ENCODE assay signal across 9 mouse cellular contexts in genomic region chr5:148942305-148942704, GRCm38 (mm10). TPM values are rescaled to one million over a fixed set of nuclear protein-coding genes. Genes with fewer than 3 reads are reported as not detected.
DNase-seq lines count a peak whose midpoint lies in the region; ATAC-seq and TF ChIP-seq lines count a peak whose summit lies in the region.
"Had no signal": no experiment of that assay in that cellular context is flagged by ENCODE, and none has a peak within 500 bp of the region (broad histone marks: within the 10 kb centered on the region; RNA-seq: fewer than 3 reads in every experiment).

No protein-coding gene starts in this region.

- H3K9ac ChIP-seq in kidney, postnatal 0 days (ENCODE audit: low read depth, low read length): no peak overlapping the region
- no peak overlapping the region for H3K9ac ChIP-seq in CH12.LX (ENCODE audit: insufficient read depth, low read depth)
- no peak overlapping the region for H3K9ac ChIP-seq in hindbrain, embryonic 14.5 days
- H3K9ac ChIP-seq: embryonic facial prominence, embryonic 15.5 days had no signal

- no peak for TF ChIP-seq EP300 in CH12.LX (IDR thresholded peaks at IDR 0.05; ENCODE audit: low read length)

- H3K27me3 ChIP-seq in kidney, postnatal 0 days (ENCODE audit: insufficient read depth, low read length): no peaks in the 10 kb centered on the region
- H3K27me3 ChIP-seq in CH12.LX (replicated peaks): no peaks in the 10 kb centered on the region
- no peaks in the 10 kb centered on the region for H3K27me3 ChIP-seq in hindbrain, embryonic 14.5 days (ENCODE audit: control insufficient read depth, insufficient read depth, low read length)
- H3K27me3 ChIP-seq: embryonic facial prominence, embryonic 15.5 days had no signal

- no peak overlapping the region for H3K4me2 ChIP-seq in kidney, postnatal 0 days (ENCODE audit: low read length)
- no peak overlapping the region for H3K4me2 ChIP-seq in CH12.LX (ENCODE audit: insufficient read depth, low read depth, poor library complexity, severe bottlenecking)
- H3K4me2 ChIP-seq in hindbrain, embryonic 14.5 days (replicated peaks): no peak overlapping the region
- H3K4me2 ChIP-seq: embryonic facial prominence, embryonic 15.5 days had no signal

- no peak for TF ChIP-seq POLR2A in CH12.LX (IDR thresholded peaks at IDR 0.05; ENCODE audit: low read depth, low read length)

- H3K4me3 ChIP-seq in kidney, postnatal 0 days (replicated peaks; ENCODE audit: low read depth, low read length): no peak overlapping the region
- H3K4me3 ChIP-seq in CH12.LX (replicated peaks in 1 of 3; ENCODE audit: low read depth in 2 of 3, low read length in 2 of 3, poor library complexity in 1 of 3): no peak overlapping the region
- H3K4me3 ChIP-seq in hindbrain, embryonic 14.5 days (replicated peaks; ENCODE audit: low read length): no peak overlapping the region
- H3K4me3 ChIP-seq: embryonic facial prominence, embryonic 15.5 days had no signal

- peak; percentile 52; the same call in 1 of the 2 replicates for TF ChIP-seq CTCF in kidney, postnatal 0 days (IDR thresholded peaks at IDR 0.05; ENCODE audit: low read depth)
- peak; percentile 35 to 42; a peak in 2 of 4 replicates for TF ChIP-seq CTCF in CH12.LX (conservative IDR thresholded peaks at IDR 0.05 in 1 of 2, IDR thresholded peaks at IDR 0.05 in 1 of 2; ENCODE audit: low read depth in 2 of 2, low read length in 2 of 2)

- no peak for TF ChIP-seq RAD21 in CH12.LX (IDR thresholded peaks at IDR 0.05; ENCODE audit: low read depth, low read length)

- H3K27ac ChIP-seq in kidney, postnatal 0 days: no peak overlapping the region
- no peak overlapping the region for H3K27ac ChIP-seq in CH12.LX (ENCODE audit: insufficient read depth, low read depth)
- no peak overlapping the region for H3K27ac ChIP-seq in hindbrain, embryonic 14.5 days
- H3K27ac ChIP-seq: embryonic facial prominence, embryonic 15.5 days had no signal

- DNase-seq in kidney, postnatal 0 days (ENCODE audit: low spot score): no peak
- no peak for DNase-seq in kidney, adult 11 months
- DNase-seq in A20 (ENCODE audit: low read depth, low spot score): peak; percentile 26
- no peak for DNase-seq in CH12.LX (ENCODE audit: extremely low read depth)
- DNase-seq in induced T-regulatory cell, adult 2 months (ENCODE audit: low read depth): peak; percentile 55
- DNase-seq in hindbrain, embryonic 14.5 days (ENCODE audit: low spot score): no peak

- no peaks in the 10 kb centered on the region for H3K79me2 ChIP-seq in CH12.LX (replicated peaks; ENCODE audit: control insufficient read depth, extremely low read depth, insufficient read depth, poor library complexity, severe bottlenecking)

- no peaks in the 10 kb centered on the region for H3K36me3 ChIP-seq in kidney, postnatal 0 days (ENCODE audit: insufficient read depth, low read length)
- H3K36me3 ChIP-seq in CH12.LX (replicated peaks in 1 of 2; ENCODE audit: control insufficient read depth in 1 of 2, insufficient read depth in 1 of 2, low read length in 1 of 2): no peaks in the 10 kb centered on the region
- no peaks in the 10 kb centered on the region for H3K36me3 ChIP-seq in hindbrain, embryonic 14.5 days (replicated peaks; ENCODE audit: control insufficient read depth, insufficient read depth)
- H3K36me3 ChIP-seq: embryonic facial prominence, embryonic 15.5 days had no signal

- dilution Hi-C loops in CH12.LX (cut with MboI; ENCODE audit: extremely low pct_ligation_motif_present, extremely low pct_unique_long_range_greater_than_20kb, low sequenced_read_pairs): no loop called here

- in situ Hi-C loops in CH12.LX (cut with MboI; ENCODE audit: low pct_ligation_motif_present, low pct_unique_long_range_greater_than_20kb, low sequenced_read_pairs): no loop called here

- ATAC-seq in kidney, postnatal 0 days (replicated peaks; ENCODE audit: low FRiP score, low read depth): no peak
- ATAC-seq in megakaryocyte, adult 5-6 weeks (ENCODE audit: poor library complexity, severe bottlenecking): no peak
- ATAC-seq in hindbrain, embryonic 14.5 days (ENCODE audit: low FRiP score): no peak

- no peaks in the 10 kb centered on the region for H3K9me3 ChIP-seq in kidney, postnatal 0 days (replicated peaks; ENCODE audit: low read length)
- H3K9me3 ChIP-seq in CH12.LX (replicated peaks; ENCODE audit: low read length): peaks cover 11% of the 10 kb centered on the region
- no peaks in the 10 kb centered on the region for H3K9me3 ChIP-seq in hindbrain, embryonic 14.5 days (ENCODE audit: control insufficient read depth, low read length)
- H3K9me3 ChIP-seq: embryonic facial prominence, embryonic 15.5 days had no signal

- H3K4me1 ChIP-seq in kidney, postnatal 0 days (replicated peaks; ENCODE audit: insufficient read depth, low read length): no peaks in the 10 kb centered on the region
- H3K4me1 ChIP-seq in CH12.LX (ENCODE audit: control insufficient read depth in 1 of 2, insufficient read depth in 2 of 2): peaks cover 20 to 84% of the 10 kb centered on the region in 2 experiments; a peak in 3 of 4 replicates
- no peaks in the 10 kb centered on the region; the same call in none of the 2 replicates for H3K4me1 ChIP-seq in hindbrain, embryonic 14.5 days (replicated peaks; ENCODE audit: control insufficient read depth, insufficient read depth, low read length)

- WGBS in kidney, postnatal 0 days: 95% methylated on average over 6 of the region's 6 CpGs
- 98% methylated on average over 6 of the region's 6 CpGs for WGBS in hindbrain, embryonic 14.5 days

TF ChIP-seq in CH12.LX, 34 proteins besides CTCF, POLR2A, EP300 and RAD21:
- no peak for TF ChIP-seq BHLHE40 (IDR thresholded peaks at IDR 0.05; ENCODE audit: low read depth, low read length)
- TF ChIP-seq SMC3 (IDR thresholded peaks at IDR 0.05; ENCODE audit: low read depth, low read length): no peak
- TF ChIP-seq MAX (IDR thresholded peaks at IDR 0.05; ENCODE audit: low read length): no peak
- TF ChIP-seq GABPA (IDR thresholded peaks at IDR 0.05; ENCODE audit: insufficient replicate concordance, low read depth, low read length): no peak
- TF ChIP-seq KAT2A (IDR thresholded peaks at IDR 0.05; ENCODE audit: insufficient replicate concordance, low read length): no peak
- TF ChIP-seq ZMIZ1 (IDR thresholded peaks at IDR 0.05; ENCODE audit: low read depth, low read length): no peak

RNA-seq across cellular contexts. Expression of gene Katnal1, which starts 13.2 kb away (rescaled TPM):
- 6.6 and 7.3 TPM in 2 replicates for polyA plus RNA-seq in kidney, postnatal 0 days (2015; fragmentation: Nextera tagmentation; extraction: Ambion mirVana)
- total RNA-seq in CH12.LX (2012; rRNA removed): 4.6 and 7.0 TPM in 2 replicates
- 3.2 and 3.6 TPM in 2 replicates for total RNA-seq in CH12.LX (2014; rRNA removed)
- polyA plus RNA-seq in CH12.LX (2012; ENCODE audit: insufficient read length, low read depth): 2.2 and 2.8 TPM in 2 replicates
- 1.8 and 3.1 TPM in 2 replicates for total RNA-seq in megakaryocyte, adult 5-6 weeks (2015)
- 2.4 and 2.5 TPM in 2 replicates for total RNA-seq in megakaryocyte, adult 5-6 weeks (2017)
- polyA plus RNA-seq in hindbrain, embryonic 14.5 days (2014; fragmentation: Nextera tagmentation; extraction: Ambion mirVana): 38.0 and 40.9 TPM in 2 replicates

RNA-seq across cellular contexts. Expression of gene Gm42791, which starts 52.6 kb away (rescaled TPM):
- polyA plus RNA-seq in kidney, postnatal 0 days (2015; fragmentation: Nextera tagmentation; extraction: Ambion mirVana): 0.22 TPM in 1 of 2 replicates, not detected in the other
- total RNA-seq in CH12.LX (2012; rRNA removed): not detected in 2 replicates
- total RNA-seq in CH12.LX (2014; rRNA removed): 0.42 TPM in 1 of 2 replicates, not detected in the other
- polyA plus RNA-seq in CH12.LX (2012; ENCODE audit: insufficient read length, low read depth): 1.3 and 2.1 TPM in 2 replicates
- total RNA-seq in megakaryocyte, adult 5-6 weeks (2015): not detected in 2 replicates
- not detected in 2 replicates for total RNA-seq in megakaryocyte, adult 5-6 weeks (2017)
- 0.33 and 2.6 TPM in 2 replicates for polyA plus RNA-seq in hindbrain, embryonic 14.5 days (2014; fragmentation: Nextera tagmentation; extraction: Ambion mirVana)
- polyA plus RNA-seq: hindbrain, embryonic 11.5 days had no signal

Comparison
In these comparisons a context has a peak if more than half of its experiments do, and no peak if none do; other contexts are left out.
1. DNase-seq: peak in A20 (single experiment) and induced T-regulatory cell, adult 2 months (single experiment); none in kidney, postnatal 0 days (single experiment), kidney, adult 11 months (single experiment), CH12.LX (single experiment) and hindbrain, embryonic 14.5 days (single experiment).